Mouse (Mus musculus) layer of hippocampus, postnatal 10 days (tissue): Measurements from ENCODE around the gene Tlx1. TPM values are rescaled to one million over a fixed set of nuclear protein-coding genes. Genes with fewer than 3 reads are reported as not detected.
A peak's percentile ranks its signal among the peaks of the same experiment; 100 is the strongest.

ENCODE experiments used
- DNase-seq, 2 experiments: peaks; one replicate each; pipeline ENCODE4 v3.0.0; 2021; ENCODE audit warnings: low spot score in 2 of 2
- long read RNA-seq: library from polyadenylated mRNA; stranded (forward); transcript quantifications from one replicate; pipeline ENCODE4 v2.0.0, GENCODE M21; 2023
- total RNA-seq, 2 experiments: library from RNA; stranded (reverse); gene quantifications; 2 replicates each; pipeline ENCODE4 v1.2.3; 2021

Tlx1 gene
- total RNA-seq: not detected
- long read RNA-seq: 0 reads

GRCm38 (mm10) chr19:45150490-45151181, at the start of gene Tlx1:
Gene Tlx1 (plus strand): TSS chr19:45150680.
- DNase-seq: no peak

- no peak for DNase-seq
Observed at GRCm38 (mm10) chr19:45105591-45105990, 44.9 kb upstream of the Tlx1 start.

- DNase-seq: peak in 1 of 2 experiments; percentile 15
Observed at GRCm38 (mm10) chr19:45106689-45107088, 43.8 kb upstream of the Tlx1 start.

GRCm38 (mm10) chr19:45110681-45111080, 39.8 kb upstream of the Tlx1 start:
- DNase-seq: no peak

GRCm38 (mm10) chr19:45112444-45112843, 38.0 kb upstream of the Tlx1 start:
- DNase-seq: no peak

GRCm38 (mm10) chr19:45113791-45114460, 36.6 kb upstream of the Tlx1 start:
- DNase-seq: no peak

- no peak for DNase-seq
Observed at GRCm38 (mm10) chr19:45114772-45115171, 35.7 kb upstream of the Tlx1 start.

GRCm38 (mm10) chr19:45116798-45117197, 33.7 kb upstream of the Tlx1 start:
- peak; percentile 47 to 53 for DNase-seq

GRCm38 (mm10) chr19:45131966-45132628, 18.4 kb upstream of the Tlx1 start:
- no peak for DNase-seq

GRCm38 (mm10) chr19:45142531-45142930, 7.9 kb upstream of the Tlx1 start:
- no peak for DNase-seq

GRCm38 (mm10) chr19:45143214-45143895, 7.1 kb upstream of the Tlx1 start:
- DNase-seq: no peak

GRCm38 (mm10) chr19:45147071-45147470, 3.4 kb upstream of the Tlx1 start:
- DNase-seq: no peak

- DNase-seq: no peak
Observed at GRCm38 (mm10) chr19:45151361-45152182, 1.1 kb downstream of the Tlx1 start.

- DNase-seq: no peak
Observed at GRCm38 (mm10) chr19:45152183-45152650, 1.7 kb downstream of the Tlx1 start.

- no peak for DNase-seq
Observed at GRCm38 (mm10) chr19:45153311-45154058, 3.0 kb downstream of the Tlx1 start.

GRCm38 (mm10) chr19:45154059-45154386, 3.5 kb downstream of the Tlx1 start:
- no peak for DNase-seq

GRCm38 (mm10) chr19:45154521-45154920, 4.0 kb downstream of the Tlx1 start:
- no peak for DNase-seq

GRCm38 (mm10) chr19:45155141-45155790, 4.8 kb downstream of the Tlx1 start:
- DNase-seq: no peak

GRCm38 (mm10) chr19:45155791-45156186, 5.3 kb downstream of the Tlx1 start:
- no peak for DNase-seq

- no peak for DNase-seq
Observed at GRCm38 (mm10) chr19:45156381-45156780, 5.9 kb downstream of the Tlx1 start.
